Mouse (Mus musculus) heart, embryonic 16.5 days (tissue): ENCODE measurements around the gene Ccdc149. TPM values are rescaled to one million over a fixed set of nuclear protein-coding genes. Genes with fewer than 3 reads are reported as not detected.

Experiments used
- ATAC-seq: fragments of 200-750 bp; cut with Nextera tagmentation; replicated peaks from 2 replicates; pipeline ENCODE4 v1.8.0; 2017; ENCODE audit warnings: moderate number of reproducible peaks; ENCODE audit not compliant: insufficient read depth, low FRiP score; ENCODE audit errors: extremely low read depth
- H3K27ac ChIP-seq: fragments of 300-500 bp; sonication (generic); 2 replicates; pipeline ENCODE4 v1.5.1; 2014; ENCODE audit warnings: mild to moderate bottlenecking, low read length, control low read depth, moderate library complexity
- H3K27me3 ChIP-seq: fragments of 300-500 bp; sonication (generic); 2 replicates; pipeline ENCODE4 v1.6.1; 2014; ENCODE audit warnings: low read length, mixed read lengths; ENCODE audit not compliant: control insufficient read depth, insufficient read depth
- H3K36me3 ChIP-seq: fragments of 300-500 bp; sonication (generic); 2 replicates; pipeline ENCODE4 v1.6.1; 2014; ENCODE audit not compliant: control insufficient read depth, insufficient read depth
- H3K4me1 ChIP-seq: fragments of 300-500 bp; sonication (generic); 2 replicates; pipeline ENCODE4 v1.6.1; 2014; ENCODE audit warnings: low read length, mixed read lengths; ENCODE audit not compliant: control insufficient read depth, insufficient read depth
- H3K4me2 ChIP-seq: fragments of 300-500 bp; sonication (generic); 2 replicates; pipeline ENCODE4 v1.6.1; 2014; ENCODE audit warnings: low read depth, mild to moderate bottlenecking, control low read depth, low read length
- H3K4me3 ChIP-seq: fragments of 300-500 bp; sonication (generic); 2 replicates; pipeline ENCODE4 v1.5.1; 2014; ENCODE audit warnings: mild to moderate bottlenecking, control low read depth, low read length
- H3K9ac ChIP-seq: fragments of 300-500 bp; sonication (generic); 2 replicates; pipeline ENCODE4 v1.6.1; 2014; ENCODE audit warnings: low read length, control low read depth
- H3K9me3 ChIP-seq: fragments of 300-500 bp; sonication (generic); replicated peaks from 2 replicates; pipeline ENCODE4 v1.6.1; 2016; ENCODE audit warnings: low read length; ENCODE audit not compliant: control insufficient read depth
- WGBS: fragments of 180-500 bp; shearing (Covaris S2); extraction: QIAGEN DNeasy Blood & Tissue Kit; methylation state at CpG from one replicate; pipeline ENCODE4 v1.1.7; 2014; 5-methylcytosine and 5-hydroxymethylcytosine counted together
- polyA plus RNA-seq: library from polyadenylated mRNA; unstranded; fragments of >200 nt; fragmentation: Nextera tagmentation; extraction: Ambion mirVana; gene quantifications from 2 replicates; pipeline ENCODE4 v1.2.1, GENCODE M21; 2015

Ccdc149 gene
- polyA plus RNA-seq, 1 experiment from 2014 or later, result 2.9 TPM

- Histone ChIP-seq H3K36me3 (peaks cover 2% of the 10 kb centered on the region; the same call in 1 of the 2 replicates), H3K27ac (no peak overlapping the region), H3K4me2 (no peak overlapping the region), H3K4me3 (no peak overlapping the region), H3K27me3 (no peaks in the 10 kb centered on the region), H3K9ac (no peak overlapping the region), H3K4me1 (peaks cover 5% of the 10 kb centered on the region; the same call in 1 of the 2 replicates), H3K9me3 (peaks cover 9% of the 10 kb centered on the region)
- ATAC-seq, result no peak
- 61% methylated on average over 6 of the region's 6 CpGs for WGBS
Measured at GRCm38 (mm10) chr5:52461434-52462124, 9.7 kb downstream of the Ccdc149 start.

- Histone ChIP-seq H3K4me2 (no peak overlapping the region), H3K4me3 (no peak overlapping the region), H3K36me3 (no peaks in the 10 kb centered on the region), H3K9me3 (no peaks in the 10 kb centered on the region), H3K27ac (no peak overlapping the region), H3K27me3 (no peaks in the 10 kb centered on the region), H3K4me1 (peaks cover 5% of the 10 kb centered on the region; the same call in 1 of the 2 replicates), H3K9ac (no peak overlapping the region)
- WGBS, result 67% methylated on average over 4 of the region's 4 CpGs
- no peak for ATAC-seq
Measured at GRCm38 (mm10) chr5:52459308-52459707, 12.0 kb downstream of the Ccdc149 start.

GRCm38 (mm10) chr5:52457154-52457553 is 14.2 kb downstream of the Ccdc149 start:
- Histone ChIP-seq H3K36me3 (no peaks in the 10 kb centered on the region), H3K4me1 (peaks cover 5% of the 10 kb centered on the region; the same call in 1 of the 2 replicates), H3K4me2 (no peak overlapping the region), H3K27me3 (no peaks in the 10 kb centered on the region), H3K9ac (no peak overlapping the region), H3K9me3 (no peaks in the 10 kb centered on the region), H3K27ac (no peak overlapping the region), H3K4me3 (no peak overlapping the region)
- ATAC-seq, result no peak
- 49% methylated on average over 6 of the region's 6 CpGs for WGBS

DNA sequence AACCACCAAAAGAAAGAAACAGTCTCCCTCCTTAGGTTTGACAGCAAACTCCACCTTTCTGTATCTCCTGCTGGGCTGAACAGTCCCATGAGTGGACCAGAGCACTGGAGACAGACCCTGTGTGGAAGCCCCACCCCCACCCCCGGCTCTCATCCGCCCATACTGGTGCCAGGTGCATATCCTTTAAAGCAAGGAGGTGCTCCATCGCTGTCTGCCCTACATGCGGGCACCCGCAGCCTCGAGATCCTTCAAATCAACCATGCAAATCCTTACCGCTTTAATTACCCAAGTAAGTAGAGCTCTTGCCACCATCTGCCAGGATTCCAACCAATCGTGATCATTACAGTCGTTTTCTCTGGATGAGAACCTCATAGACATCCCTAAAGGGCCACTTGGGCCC is 20.5 kb downstream of the Ccdc149 start:
- 82% methylated on average over 9 of the region's 9 CpGs for WGBS
- no peaks in the 10 kb centered on the region for H3K27me3 ChIP-seq
- no peaks in the 10 kb centered on the region for H3K4me1 ChIP-seq
- no peak for ATAC-seq
- H3K4me2 ChIP-seq, result no peak overlapping the region
- H3K9ac ChIP-seq, result no peak overlapping the region
- no peaks in the 10 kb centered on the region for H3K36me3 ChIP-seq
- no peak overlapping the region for H3K4me3 ChIP-seq
- no peaks in the 10 kb centered on the region for H3K9me3 ChIP-seq
- no peak overlapping the region for H3K27ac ChIP-seq

DNA sequence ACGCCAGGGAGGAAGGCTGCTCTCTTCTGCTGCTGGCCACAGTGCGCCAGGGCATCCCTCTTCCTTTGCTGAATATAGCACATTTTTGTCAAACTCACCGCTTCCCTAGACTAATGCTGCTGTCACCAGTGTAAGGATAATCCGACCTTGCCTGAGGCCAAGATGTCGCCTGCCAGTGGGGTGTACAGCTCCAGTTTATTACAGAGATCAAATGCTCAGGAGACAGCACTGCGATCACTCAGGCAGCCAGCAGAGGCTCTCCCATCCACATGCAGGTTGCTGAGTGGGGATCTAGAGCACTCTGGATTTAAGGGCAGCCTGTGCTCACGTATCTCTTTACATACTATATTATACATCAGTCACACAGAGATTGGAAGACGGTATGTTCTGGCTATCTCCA is 22.1 kb downstream of the Ccdc149 start:
- H3K9me3 ChIP-seq, result no peaks in the 10 kb centered on the region
- no peak overlapping the region for H3K27ac ChIP-seq
- H3K4me2 ChIP-seq, result no peak overlapping the region
- 72% methylated on average over 8 of the region's 8 CpGs for WGBS
- no peaks in the 10 kb centered on the region for H3K36me3 ChIP-seq
- no peak overlapping the region for H3K9ac ChIP-seq
- H3K4me1 ChIP-seq, result no peaks in the 10 kb centered on the region
- no peak for ATAC-seq
- H3K27me3 ChIP-seq, result no peaks in the 10 kb centered on the region
- H3K4me3 ChIP-seq, result no peak overlapping the region

GRCm38 (mm10) chr5:52440278-52440677 is 31.0 kb downstream of the Ccdc149 start:
- no peak overlapping the region for H3K27ac ChIP-seq
- no peaks in the 10 kb centered on the region for H3K4me1 ChIP-seq
- H3K4me2 ChIP-seq, result no peak overlapping the region
- no peak overlapping the region for H3K9ac ChIP-seq
- 91% methylated on average over 11 of the region's 11 CpGs for WGBS
- H3K27me3 ChIP-seq, result no peaks in the 10 kb centered on the region
- H3K36me3 ChIP-seq, result no peaks in the 10 kb centered on the region
- no peak overlapping the region for H3K4me3 ChIP-seq
- ATAC-seq, result no peak
- H3K9me3 ChIP-seq, result no peaks in the 10 kb centered on the region

DNA sequence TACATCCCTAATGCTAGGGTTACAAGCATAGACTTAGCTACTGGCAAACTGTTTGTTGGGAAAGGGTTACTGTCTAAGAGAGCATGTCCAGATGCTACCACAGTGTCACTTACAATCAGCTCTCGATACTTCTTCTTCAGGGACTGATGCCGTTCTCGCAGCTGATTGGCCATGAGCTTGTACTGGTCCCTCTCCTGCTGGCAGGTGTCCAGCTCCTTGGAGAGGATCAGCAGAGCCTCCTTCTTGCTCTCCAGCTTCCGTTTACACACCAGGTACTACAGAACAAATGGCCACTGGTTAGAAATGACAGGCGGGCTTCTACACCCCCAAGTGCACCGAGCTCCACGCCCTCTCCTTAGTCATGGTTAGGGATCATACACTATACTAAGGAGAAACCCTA is 32.4 kb downstream of the Ccdc149 start:
- Histone ChIP-seq H3K4me2 (no peak overlapping the region), H3K36me3 (no peaks in the 10 kb centered on the region), H3K27me3 (no peaks in the 10 kb centered on the region), H3K4me1 (no peaks in the 10 kb centered on the region), H3K27ac (no peak overlapping the region), H3K4me3 (no peak overlapping the region), H3K9me3 (no peaks in the 10 kb centered on the region), H3K9ac (no peak overlapping the region)
- 76% methylated on average over 7 of the region's 7 CpGs for WGBS
- no peak for ATAC-seq

GRCm38 (mm10) chr5:52435533-52435932 is 35.8 kb downstream of the Ccdc149 start:
- H3K27me3 ChIP-seq, result no peaks in the 10 kb centered on the region
- no peak overlapping the region for H3K27ac ChIP-seq
- 74% methylated on average over 6 of the region's 6 CpGs for WGBS
- H3K9me3 ChIP-seq, result no peaks in the 10 kb centered on the region
- no peak for ATAC-seq
- H3K4me2 ChIP-seq, result no peak overlapping the region
- no peak overlapping the region for H3K9ac ChIP-seq
- H3K36me3 ChIP-seq, result no peaks in the 10 kb centered on the region
- H3K4me3 ChIP-seq, result no peak overlapping the region
- no peaks in the 10 kb centered on the region for H3K4me1 ChIP-seq

DNA sequence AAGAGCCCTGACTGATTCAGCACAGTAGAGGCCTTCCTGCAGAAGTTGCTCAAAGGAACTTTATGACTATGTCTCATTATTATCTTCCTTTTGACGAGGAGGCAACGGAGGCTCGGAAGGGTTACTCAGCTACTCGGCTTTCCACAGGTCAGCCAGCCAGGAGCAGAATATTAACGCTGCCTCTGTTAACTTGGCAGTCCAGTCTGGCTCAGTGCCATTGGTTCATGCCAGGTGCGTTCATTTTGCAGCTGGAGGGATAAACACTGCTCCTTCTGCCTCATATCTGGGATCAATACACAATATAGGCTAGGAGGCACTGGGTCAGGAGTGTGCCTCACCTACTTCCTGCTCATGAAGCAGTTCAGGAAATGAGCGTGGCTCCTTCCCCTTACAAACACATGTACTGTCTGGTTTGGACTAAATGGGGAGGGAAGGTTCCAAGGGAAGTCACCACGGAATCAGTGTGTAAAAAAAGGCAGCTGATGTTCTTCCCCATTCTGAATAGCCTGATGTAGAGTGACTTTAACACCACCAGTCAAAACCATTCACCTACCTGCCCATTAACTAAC is 40.0 kb downstream of the Ccdc149 start:
- no peak overlapping the region for H3K4me2 ChIP-seq
- ATAC-seq, result no peak
- H3K4me3 ChIP-seq, result no peak overlapping the region
- no peaks in the 10 kb centered on the region for H3K27me3 ChIP-seq
- H3K9me3 ChIP-seq, result no peaks in the 10 kb centered on the region
- no peak overlapping the region for H3K27ac ChIP-seq
- no peaks in the 10 kb centered on the region for H3K36me3 ChIP-seq
- no peaks in the 10 kb centered on the region for H3K4me1 ChIP-seq
- H3K9ac ChIP-seq, result no peak overlapping the region
- WGBS, result 46% methylated on average over 8 of the region's 8 CpGs
